Mouse (Mus musculus) naive thymus-derived CD4-positive, alpha-beta T cell, adult 2 months (primary cell): ENCODE results near the gene Gmeb1.
"Not testable (repeated sequence)": the region's sequence is repeated elsewhere in the genome, so short reads cannot be mapped to it uniquely, and the experiment has no call there.

Experiments used
- DNase-seq: peaks from one replicate; pipeline ENCODE4 v3.0.0-alpha.2; 2011; ENCODE audit warnings: low read depth

The Gmeb1 gene

GRCm38 (mm10) chr4:132222001-132222400 lies 39.4 kb downstream of the Gmeb1 start:
- DNase-seq = not testable (repeated sequence)

DNA sequence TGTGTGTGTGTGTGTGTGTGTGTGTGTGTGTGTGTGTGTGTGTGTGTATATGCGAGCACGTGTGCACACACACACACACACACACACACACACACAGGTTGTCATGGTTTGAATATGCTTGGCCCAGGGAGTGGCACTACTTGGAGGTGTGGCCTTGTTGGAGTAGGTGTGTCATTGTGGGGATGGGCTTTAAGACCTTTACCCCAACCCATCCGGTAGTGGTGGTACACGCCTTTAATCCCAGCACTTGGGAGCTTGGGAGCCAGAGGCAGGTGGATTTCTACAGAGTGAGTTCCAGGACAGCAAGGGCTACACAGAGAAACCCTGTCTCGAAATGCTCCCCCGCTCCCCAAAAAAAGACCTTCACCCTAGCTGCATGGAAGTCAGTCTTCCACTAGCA lies 43.0 kb downstream of the Gmeb1 start:
- DNase-seq = not testable (repeated sequence)

DNA sequence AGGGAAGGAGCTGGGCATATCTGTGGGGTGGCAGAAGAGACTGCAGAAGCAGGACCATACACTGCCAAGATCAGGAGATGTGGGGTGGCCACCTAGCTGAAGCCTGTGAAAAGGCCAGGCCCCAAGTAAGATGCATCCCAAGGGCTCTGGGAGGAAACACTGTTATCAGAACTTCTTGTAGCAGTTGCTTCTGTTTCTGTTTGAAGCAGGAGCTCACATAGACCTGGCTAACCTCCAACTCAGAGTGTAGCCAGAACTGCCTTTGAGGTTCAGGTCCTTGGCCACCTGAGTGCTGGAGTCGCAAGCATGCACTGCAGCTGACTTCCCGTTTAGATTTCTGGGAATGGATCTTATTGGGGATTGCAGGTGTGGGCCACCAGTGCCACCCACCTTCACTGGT lies 43.6 kb downstream of the Gmeb1 start:
- DNase-seq = no peak

GRCm38 (mm10) chr4:132216602-132217001 lies 44.8 kb downstream of the Gmeb1 start:
- DNase-seq = no peak

GRCm38 (mm10) chr4:132214847-132215246 lies 46.6 kb downstream of the Gmeb1 start:
- no peak for DNase-seq

DNA sequence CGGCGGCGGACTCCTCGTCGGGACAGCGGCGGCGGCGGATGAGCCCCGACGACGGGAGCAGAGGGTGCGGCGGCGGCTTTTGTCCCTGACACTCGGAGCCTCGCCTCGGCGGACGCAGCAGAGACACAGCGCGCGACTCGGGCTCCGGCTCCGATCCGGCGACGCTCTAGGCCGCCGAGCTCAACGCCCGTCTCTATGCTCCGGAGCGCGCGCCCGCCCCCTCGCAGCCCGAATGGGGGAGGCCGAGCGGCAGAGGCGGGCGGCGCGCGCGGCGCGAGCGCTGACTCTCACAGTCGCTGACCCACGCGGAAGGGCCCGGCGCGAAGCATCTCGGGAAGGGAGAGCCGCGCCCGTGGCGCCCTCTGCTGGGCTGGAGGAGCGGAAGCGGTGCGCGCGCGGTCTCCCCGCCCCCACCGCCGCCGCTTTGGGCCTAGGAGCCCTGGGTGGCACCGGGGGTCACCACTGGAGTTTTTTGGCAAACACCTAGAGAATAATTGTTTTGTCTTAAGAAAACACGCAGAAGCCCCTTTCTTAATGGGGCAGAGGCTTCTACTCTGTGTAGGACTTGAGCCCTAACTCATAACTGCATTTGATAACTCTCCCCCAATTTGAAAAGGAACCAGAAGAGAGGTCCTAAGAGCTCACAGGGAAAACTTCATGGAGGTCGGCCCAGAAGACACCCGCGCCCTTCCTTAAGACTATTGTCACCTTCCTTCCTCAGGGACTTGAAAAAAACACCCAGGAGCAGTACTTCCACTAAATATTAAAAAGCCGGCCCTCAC lies 49.3 kb downstream of the Gmeb1 start, which contains the start of gene Ythdf2:
TSS of gene Ythdf2 (minus strand) at position 351 of the 782 bp plus-strand sequence.
- peak; percentile 99 for DNase-seq

DNA sequence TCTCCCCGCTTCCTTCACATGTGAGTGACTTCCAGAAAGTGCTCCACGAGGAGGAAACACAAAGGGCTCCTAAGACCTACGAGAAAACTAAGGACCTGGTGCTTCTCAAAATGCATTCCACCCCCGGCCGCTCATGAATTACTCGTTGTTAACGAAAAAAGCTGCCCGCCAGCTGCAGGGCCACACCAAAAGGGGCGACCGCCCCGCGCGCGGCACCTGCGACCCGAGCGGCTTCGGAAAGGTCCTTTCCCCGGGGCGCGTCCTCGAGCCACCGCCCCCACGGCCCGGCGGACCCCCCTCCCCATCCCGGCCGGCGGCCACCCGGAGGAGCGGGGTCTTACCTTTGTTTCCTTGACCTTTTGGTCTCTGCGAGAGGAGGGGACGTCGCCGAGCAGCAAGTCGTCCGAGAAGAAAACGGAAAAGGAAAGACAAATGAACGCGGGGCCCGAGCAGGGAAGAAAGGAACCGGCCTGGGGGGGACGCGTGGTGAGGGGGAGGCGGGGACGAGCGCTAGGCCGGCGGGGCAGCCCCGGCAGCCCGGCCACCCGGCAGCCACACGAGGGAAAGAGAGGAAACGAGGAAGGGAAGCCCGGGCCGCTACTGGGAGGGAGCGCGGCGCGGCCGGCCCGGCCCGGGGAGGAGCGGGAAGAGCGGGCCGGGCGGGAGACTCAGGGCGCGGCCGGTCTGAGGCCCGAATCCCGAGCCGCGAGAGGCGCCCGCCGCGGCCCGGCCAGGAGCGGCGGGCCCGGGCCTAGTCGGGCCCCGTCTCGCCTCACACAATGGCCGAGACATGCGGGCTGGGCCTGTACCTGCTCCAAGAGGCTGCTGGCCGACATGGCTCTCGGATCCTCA lies 50.1 kb downstream of the Gmeb1 start:
- DNase-seq = no peak

DNA sequence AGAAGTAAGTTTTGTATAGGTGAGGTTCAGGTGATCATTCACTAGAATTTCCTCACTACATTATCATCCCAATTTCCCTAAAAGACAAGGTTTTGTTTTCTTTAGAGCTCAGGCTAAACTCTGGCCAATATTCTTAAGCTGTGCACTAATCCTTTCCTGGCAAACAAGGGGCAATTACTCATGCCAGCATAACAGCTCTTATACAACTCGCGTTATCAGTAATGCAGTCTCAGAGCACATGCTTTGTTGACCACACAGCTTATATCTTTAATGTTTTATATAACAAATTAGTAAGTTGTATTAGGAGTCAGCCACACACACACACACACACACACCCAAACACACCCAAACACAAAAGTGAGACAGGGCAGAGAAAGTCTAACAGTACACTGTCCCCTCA lies 51.1 kb downstream of the Gmeb1 start:
- no peak for DNase-seq

DNA sequence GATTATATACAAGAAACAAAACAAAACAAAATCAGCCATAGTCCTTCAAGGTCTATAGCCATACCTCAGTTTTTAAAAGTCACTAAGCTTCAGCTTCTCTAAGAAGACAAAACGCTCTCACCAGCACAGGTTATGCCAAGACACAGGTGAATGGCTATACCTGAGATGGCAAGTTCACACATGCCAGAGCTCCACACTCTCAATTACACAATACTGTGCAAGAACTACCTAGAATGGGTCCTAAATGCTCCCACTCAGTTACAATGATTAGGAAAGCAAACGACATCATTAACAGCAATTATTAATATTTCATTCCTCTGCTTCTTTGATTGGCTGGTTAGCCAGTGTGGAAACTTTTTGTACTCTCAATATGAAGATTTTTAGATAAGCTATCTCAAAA lies 52.1 kb downstream of the Gmeb1 start:
- DNase-seq = no peak

- no peak for DNase-seq
Measured at GRCm38 (mm10) chr4:132207280-132207679, 54.1 kb downstream of the Gmeb1 start.

GRCm38 (mm10) chr4:132198771-132199170 lies 62.6 kb downstream of the Gmeb1 start:
- no peak for DNase-seq

DNA sequence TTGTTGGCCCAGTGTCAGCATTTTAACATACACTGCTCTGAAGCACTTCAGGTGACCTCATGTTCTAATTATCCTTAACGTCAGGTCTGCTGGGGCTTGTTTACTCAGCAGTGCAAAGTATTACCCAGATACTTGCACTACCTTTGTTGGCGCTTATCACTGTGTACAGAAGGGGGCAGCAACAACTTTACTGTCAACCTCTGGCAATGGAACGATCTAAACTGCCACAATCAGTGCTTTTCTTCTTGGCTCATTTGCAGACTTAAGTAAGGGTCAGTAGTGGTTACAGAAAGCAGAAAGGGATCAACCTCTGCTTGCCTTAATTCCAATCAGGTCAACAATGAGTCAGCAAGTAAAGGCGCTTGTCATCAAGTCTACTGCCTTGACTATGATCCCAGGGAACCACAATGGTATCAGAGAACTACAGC lies 63.1 kb downstream of the Gmeb1 start:
- peak; percentile 69 for DNase-seq

DNA sequence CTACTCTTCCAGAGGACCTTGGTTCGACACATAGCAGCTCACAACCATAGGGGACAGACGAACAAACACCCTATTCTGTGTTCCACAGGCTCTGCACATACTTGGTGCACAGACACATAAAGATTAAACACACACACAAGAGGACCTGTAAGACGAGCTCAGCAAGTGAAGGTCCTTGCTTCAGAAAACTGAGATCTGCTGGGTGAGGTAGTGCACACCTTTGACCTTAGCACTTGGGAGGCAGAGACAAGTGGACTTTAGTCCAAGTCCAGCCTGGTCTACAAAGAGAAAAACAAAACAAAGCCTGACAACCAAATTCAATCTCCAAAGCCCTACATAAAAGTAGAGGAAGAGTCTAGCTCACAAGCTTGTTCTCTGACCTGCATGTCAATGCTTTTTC lies 66.4 kb downstream of the Gmeb1 start:
- DNase-seq = no peak

- DNase-seq = no peak
Measured at GRCm38 (mm10) chr4:132194373-132194772, 67.0 kb downstream of the Gmeb1 start.

DNA sequence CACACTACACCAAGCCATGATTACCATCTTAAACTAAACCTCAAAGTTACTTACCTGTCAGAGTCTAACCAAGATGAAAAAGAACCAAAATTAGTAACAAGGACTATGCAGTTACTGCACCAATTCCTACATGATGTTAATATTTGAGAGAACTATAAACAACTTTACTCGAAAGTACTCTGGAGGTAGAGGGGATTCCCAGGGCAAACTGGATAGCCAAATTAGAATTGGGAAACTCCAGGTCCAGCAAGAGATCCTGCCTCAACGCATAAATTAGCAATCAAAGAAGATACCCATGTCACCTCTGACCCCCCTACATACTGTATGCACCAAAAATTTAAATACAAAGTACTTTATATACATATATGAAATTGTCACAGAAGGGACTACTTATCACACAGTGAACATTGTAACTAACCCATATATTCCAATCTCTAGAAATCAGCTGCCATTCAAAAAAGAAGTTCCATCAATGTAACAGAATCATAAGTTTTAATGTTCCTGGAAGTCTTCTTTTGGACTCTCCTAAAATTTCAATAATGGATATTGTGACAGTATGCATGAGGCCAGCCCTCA lies 73.5 kb downstream of the Gmeb1 start:
- DNase-seq = no peak

DNA sequence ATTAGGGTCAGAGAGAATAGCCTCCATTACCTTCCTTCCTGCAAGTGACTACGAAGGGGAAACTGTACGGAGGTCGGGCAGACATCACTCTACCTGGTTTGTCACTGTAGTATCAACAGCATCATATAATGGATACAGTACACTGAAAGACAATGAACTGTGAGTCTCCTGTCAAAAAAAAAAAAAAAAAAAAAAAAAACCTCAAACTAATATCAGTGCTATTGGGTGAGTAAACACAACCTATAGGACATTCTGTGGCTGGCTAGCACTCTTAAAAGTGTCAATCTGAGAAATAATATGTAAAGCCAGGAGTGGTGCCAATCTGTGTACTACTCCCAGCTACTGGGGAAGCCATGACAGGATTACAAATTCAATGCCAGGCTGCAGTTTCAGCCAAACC lies 78.2 kb downstream of the Gmeb1 start:
- DNase-seq = no peak

DNA sequence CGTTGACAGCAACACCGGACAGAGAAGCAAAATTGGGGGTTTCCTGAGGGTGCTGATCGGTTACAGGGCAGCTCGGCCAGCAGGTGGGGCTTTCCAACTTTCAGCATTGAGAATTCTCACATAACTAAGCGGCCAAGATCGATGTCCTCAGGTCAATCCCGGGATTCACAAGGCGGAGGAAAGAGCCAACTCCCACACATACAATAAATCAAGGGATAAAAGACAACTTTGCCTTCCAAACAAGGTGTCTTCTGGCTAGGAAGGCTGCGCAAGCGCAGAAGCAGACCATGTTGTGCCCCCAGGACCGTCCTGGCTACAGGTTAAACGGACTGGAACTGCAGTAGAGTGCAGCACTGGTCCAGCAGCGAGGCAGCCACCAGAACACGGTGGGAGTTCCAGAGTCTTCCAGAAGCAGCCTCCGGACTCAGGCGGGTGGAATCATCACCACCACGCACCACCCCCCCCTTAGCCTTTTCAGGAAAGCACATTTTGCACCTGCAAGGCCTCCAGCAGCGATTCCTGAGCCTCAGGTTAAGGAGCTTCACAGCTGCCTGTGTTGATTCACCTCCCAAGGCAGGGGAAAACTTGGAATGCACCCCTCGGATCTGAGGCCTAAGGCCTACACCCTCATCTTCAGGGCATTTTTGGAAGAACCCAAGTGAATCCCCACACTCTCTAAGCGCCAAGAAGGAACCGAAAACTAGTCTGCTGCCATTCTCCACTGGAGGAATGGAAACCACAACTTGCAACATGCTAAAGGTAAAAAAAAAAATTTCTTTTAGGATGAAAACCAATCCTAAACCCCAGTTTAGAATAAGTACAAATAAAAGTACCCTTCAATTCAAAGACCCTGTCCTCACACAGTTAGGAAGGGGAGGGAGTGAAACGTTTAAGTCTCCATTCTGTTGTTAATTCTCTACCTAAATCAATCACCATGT lies 79.4 kb downstream of the Gmeb1 start:
- no peak for DNase-seq

DNA sequence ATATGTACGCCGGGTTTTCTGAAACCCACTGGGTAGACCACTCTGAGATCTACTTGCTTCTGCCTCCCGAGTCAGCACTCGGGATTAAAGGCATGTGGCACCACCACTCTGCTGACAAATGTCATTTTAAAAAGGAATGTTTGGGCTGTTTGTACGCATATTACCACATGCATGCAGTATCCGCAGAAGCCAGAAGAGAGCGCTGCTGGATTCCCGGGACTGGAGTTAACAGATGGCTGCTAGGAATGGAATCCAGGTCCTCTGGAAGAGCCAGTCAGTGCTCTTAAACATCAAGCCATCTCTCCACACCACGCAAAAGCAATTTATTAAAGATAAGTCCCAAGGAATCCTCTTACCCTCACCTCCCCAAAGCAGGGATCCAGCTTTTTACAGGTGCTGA lies 80.7 kb downstream of the Gmeb1 start:
- no peak for DNase-seq

GRCm38 (mm10) chr4:132178630-132179059 lies 82.8 kb downstream of the Gmeb1 start:
- peak; percentile 86 for DNase-seq

DNA sequence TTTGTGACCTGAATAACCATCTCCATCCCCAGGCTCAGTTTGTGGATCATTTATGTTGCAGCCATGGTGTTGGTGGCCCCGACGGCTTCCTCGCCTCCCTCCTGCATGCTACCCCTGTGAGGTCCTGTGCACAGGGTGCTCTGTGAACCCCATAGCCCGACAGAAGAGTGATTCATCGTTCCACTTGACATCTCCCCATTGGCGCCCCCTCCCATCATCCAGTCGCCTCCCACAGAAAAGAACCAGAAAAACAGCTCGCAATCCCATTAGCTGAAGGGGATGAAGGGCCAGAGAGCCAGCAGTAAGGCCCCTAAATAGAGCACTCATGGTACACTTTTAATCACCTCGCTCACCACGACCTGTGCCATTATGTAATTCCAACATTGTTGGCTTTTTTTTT lies 84.9 kb downstream of the Gmeb1 start:
- DNase-seq = no peak
